Mouse (Mus musculus) hindbrain, embryonic 12.5 days (tissue): ENCODE data around the gene Limch1. TPM values are rescaled to one million over a fixed set of nuclear protein-coding genes. Genes with fewer than 3 reads are reported as not detected.
A peak's percentile ranks its signal among the peaks of the same experiment; 100 is the strongest.

Experiments
- ATAC-seq: fragments of 200-750 bp; cut with Nextera tagmentation; 2 replicates; pipeline ENCODE4 v1.8.0; 2017; ENCODE audit warnings: moderate TSS enrichment; ENCODE audit not compliant: low FRiP score
- H3K27ac ChIP-seq: fragments of 300-500 bp; sonication (generic); 2 replicates; pipeline ENCODE4 v1.5.1; 2016; ENCODE audit warnings: mild to moderate bottlenecking
- H3K27me3 ChIP-seq: fragments of 300-500 bp; sonication (generic); 2 replicates; pipeline ENCODE4 v1.6.1; 2016; ENCODE audit warnings: mild to moderate bottlenecking
- H3K36me3 ChIP-seq: fragments of 300-500 bp; sonication (generic); 2 replicates; pipeline ENCODE4 v1.6.1; 2016; ENCODE audit warnings: mild to moderate bottlenecking
- H3K4me1 ChIP-seq: fragments of 300-500 bp; sonication (generic); 2 replicates; pipeline ENCODE4 v1.6.1; 2016
- H3K4me2 ChIP-seq: fragments of 300-500 bp; sonication (generic); replicated peaks from 2 replicates; pipeline ENCODE4 v1.6.1; 2016; ENCODE audit warnings: mild to moderate bottlenecking
- H3K4me3 ChIP-seq: fragments of 300-500 bp; sonication (generic); 2 replicates; pipeline ENCODE4 v1.5.1; 2016; ENCODE audit warnings: mild to moderate bottlenecking
- H3K9ac ChIP-seq: fragments of 300-500 bp; sonication (generic); 2 replicates; pipeline ENCODE4 v1.6.1; 2016; ENCODE audit warnings: mild to moderate bottlenecking, moderate library complexity
- H3K9me3 ChIP-seq: fragments of 300-500 bp; sonication (generic); replicated peaks from 2 replicates; pipeline ENCODE4 v1.6.1; 2016; ENCODE audit warnings: mild to moderate bottlenecking
- WGBS: fragments of 180-500 bp; shearing (Covaris S2); methylation state at CpG from one replicate; pipeline ENCODE4 v1.1.7; 2016; 5-methylcytosine and 5-hydroxymethylcytosine counted together
- polyA plus RNA-seq: library from polyadenylated mRNA; unstranded; fragments of >200 nt; fragmentation: Nextera tagmentation; extraction: Ambion mirVana; gene quantifications from 2 replicates; pipeline ENCODE4 v1.2.1, GENCODE M21; 2016

The Limch1 gene
- polyA plus RNA-seq, 1 experiment from 2014 or later = 64.9 TPM

DNA sequence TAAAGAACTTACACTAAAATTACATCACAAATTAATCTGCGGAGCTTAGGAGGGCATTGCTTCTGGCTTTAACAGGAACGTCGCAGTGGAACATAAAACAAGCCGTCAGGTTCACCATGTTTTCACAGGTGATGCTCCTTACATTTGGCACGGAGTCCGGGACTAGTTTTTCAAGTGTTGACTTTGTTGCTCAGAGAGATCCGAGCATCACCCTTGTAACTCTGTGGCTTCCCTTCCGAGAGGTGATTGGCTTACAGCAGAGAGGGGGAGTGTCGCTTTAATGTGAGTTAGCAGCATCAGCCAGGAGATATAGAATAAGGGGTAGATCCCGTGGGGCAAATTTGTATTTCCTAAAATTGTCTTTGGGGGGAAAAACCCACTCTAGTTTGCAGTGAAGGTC lies 212.0 kb downstream of the Limch1 start:
- Histone ChIP-seq H3K4me1 (no peaks in the 10 kb centered on the region; the same call in 1 of the 2 replicates), H3K4me2 (no peak overlapping the region), H3K27ac (no peak overlapping the region), H3K4me3 (no peak overlapping the region), H3K27me3 (no peaks in the 10 kb centered on the region), H3K36me3 (no peaks in the 10 kb centered on the region; the same call in 1 of the 2 replicates), H3K9me3 (no peaks in the 10 kb centered on the region), H3K9ac (no peak overlapping the region)
- 81% methylated on average over 10 of the region's 10 CpGs for WGBS
- ATAC-seq = no peak

DNA sequence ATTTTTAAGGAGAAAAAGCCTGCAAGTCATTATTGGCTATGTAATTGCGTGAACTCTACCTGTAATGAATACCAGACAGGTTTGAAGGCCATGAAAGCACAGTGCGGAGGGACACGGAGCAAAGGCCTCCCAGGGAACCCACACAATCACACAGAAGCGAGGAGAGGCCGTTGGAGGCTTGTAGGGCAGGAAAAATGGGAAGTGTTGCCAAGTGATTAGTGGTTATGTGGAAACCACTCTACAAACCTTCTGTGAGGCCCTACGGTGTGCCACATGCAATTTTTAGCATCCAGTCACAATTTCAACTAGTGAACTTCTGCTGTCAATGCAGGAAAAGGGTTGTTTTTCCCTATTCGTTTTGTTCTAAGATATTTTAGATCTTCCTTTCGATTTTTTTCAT lies 212.5 kb downstream of the Limch1 start:
- H3K9ac ChIP-seq = no peak overlapping the region
- H3K27me3 ChIP-seq = no peaks in the 10 kb centered on the region
- H3K4me2 ChIP-seq = no peak overlapping the region
- H3K9me3 ChIP-seq = no peaks in the 10 kb centered on the region
- no peak overlapping the region for H3K4me3 ChIP-seq
- no peaks in the 10 kb centered on the region for H3K36me3 ChIP-seq
- H3K4me1 ChIP-seq = no peaks in the 10 kb centered on the region; the same call in 1 of the 2 replicates
- ATAC-seq = no peak
- H3K27ac ChIP-seq = no peak overlapping the region
- WGBS = 80% methylated on average over 8 of the region's 8 CpGs

DNA sequence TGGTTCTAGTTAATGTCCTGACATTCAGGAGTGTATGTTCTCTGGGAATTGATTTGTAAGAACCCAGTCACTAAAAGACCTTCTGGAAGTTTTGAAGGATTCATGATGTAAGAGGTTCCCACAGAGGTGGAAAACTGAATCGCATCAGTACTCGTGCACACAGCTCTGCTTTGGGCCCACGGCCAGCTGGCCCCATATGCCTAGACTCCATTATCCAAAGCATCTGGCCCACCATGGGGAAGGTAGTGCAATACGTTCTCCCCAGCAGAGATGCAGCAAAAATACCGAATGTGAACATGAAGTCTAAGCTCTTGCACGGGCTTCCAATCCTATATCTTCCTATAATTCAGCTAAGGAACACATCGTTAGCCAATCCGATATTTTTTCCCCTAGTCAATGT lies 214.3 kb downstream of the Limch1 start:
- WGBS = 86% methylated on average over 8 of the region's 8 CpGs
- no peaks in the 10 kb centered on the region for H3K27me3 ChIP-seq
- H3K4me1 ChIP-seq = no peaks in the 10 kb centered on the region
- H3K4me2 ChIP-seq = no peak overlapping the region
- no peaks in the 10 kb centered on the region for H3K36me3 ChIP-seq
- H3K9me3 ChIP-seq = no peaks in the 10 kb centered on the region
- H3K9ac ChIP-seq = no peak overlapping the region
- H3K4me3 ChIP-seq = no peak overlapping the region
- no peak overlapping the region for H3K27ac ChIP-seq
- ATAC-seq = no peak

DNA sequence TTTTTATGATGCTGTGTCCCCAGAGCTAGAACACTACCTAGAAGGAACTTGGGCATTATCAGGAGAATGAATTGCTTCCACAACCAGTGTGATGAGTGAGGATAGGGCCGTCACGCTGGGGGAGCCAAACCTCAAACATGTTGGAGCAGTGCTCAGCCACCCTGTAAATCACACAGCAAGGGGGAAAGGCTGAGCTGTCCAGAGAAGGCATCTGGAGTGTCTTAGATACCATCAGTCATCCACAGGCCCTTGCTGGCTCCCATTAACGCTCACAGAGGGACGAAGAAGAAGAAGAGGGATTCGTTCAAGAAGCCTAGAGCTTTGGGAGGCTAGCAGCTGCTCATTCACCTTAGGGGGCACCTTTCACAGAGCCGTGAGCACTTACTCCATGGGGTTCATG lies 219.8 kb downstream of the Limch1 start:
- H3K36me3 ChIP-seq = no peaks in the 10 kb centered on the region
- H3K9me3 ChIP-seq = no peaks in the 10 kb centered on the region
- WGBS = 45% methylated on average over 6 of the region's 6 CpGs
- H3K4me3 ChIP-seq = no peak overlapping the region
- no peaks in the 10 kb centered on the region for H3K27me3 ChIP-seq
- H3K4me1 ChIP-seq = peaks cover 37% of the 10 kb centered on the region
- H3K27ac ChIP-seq = no peak overlapping the region
- ATAC-seq = no peak
- H3K9ac ChIP-seq = no peak overlapping the region
- H3K4me2 ChIP-seq = no peak overlapping the region

DNA sequence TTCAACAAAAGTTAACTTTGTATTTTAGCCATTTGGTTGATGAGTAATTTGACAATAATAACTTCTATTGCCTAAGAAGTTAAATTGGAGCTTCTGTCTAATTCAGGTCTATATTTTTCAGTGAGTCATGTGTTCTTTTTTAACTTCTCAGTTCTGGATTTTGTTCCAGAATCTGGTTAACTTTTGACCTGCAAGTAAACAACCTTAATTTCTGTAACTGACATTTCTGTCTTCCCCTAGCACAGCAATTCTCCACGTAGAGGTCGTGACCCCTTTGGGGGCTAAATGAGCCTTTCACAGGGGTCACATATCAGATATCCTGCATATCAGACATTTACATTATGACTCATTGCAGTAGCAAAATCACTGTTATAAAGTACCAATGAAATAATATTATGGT lies 221.5 kb downstream of the Limch1 start:
- H3K4me1 ChIP-seq = peaks cover 39% of the 10 kb centered on the region
- ATAC-seq = no peak

DNA sequence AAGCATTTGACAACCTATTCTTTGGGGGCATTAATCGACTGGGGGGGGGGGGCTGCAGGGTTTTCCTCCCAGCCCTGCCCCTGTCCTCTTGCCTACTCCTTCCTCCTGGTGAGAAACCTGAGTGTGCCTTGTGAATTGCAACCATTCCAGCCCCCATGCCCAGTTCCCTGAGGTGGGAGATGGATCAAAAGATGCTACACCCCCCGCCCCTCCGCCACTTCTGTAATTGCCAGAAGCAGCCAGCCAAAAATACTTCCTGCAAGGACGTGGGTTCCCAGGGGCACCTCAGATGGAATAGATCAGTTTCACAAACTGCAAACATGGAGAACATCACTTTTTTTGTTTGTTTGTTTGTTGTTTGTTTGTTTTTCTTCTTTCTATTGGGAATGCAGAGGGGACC lies 222.0 kb downstream of the Limch1 start:
- Histone ChIP-seq H3K4me2 (peak overlapping the region; percentile 50), H3K27ac (peak overlapping the region; percentile 82), H3K9ac (0 out of 2 replicates have a peak overlapping the region, but pooled peaks have one; percentile 39), H3K4me3 (peak overlapping the region; percentile 21), H3K27me3 (no peaks in the 10 kb centered on the region), H3K9me3 (no peaks in the 10 kb centered on the region), H3K36me3 (no peaks in the 10 kb centered on the region), H3K4me1 (peaks cover 39% of the 10 kb centered on the region)
- peak; percentile 20 for ATAC-seq
- 15% methylated on average over 4 of the region's 4 CpGs for WGBS

More for the DNA sequence above, 221.5 kb downstream of the Limch1 start:
- Histone ChIP-seq H3K27me3 (no peaks in the 10 kb centered on the region), H3K36me3 (no peaks in the 10 kb centered on the region), H3K9ac (no peak overlapping the region), H3K4me2 (no peak overlapping the region), H3K4me3 (no peak overlapping the region), H3K9me3 (no peaks in the 10 kb centered on the region), H3K27ac (peak overlapping the region; percentile 82)
- WGBS = 38% methylated on average over 2 of the region's 2 CpGs

DNA sequence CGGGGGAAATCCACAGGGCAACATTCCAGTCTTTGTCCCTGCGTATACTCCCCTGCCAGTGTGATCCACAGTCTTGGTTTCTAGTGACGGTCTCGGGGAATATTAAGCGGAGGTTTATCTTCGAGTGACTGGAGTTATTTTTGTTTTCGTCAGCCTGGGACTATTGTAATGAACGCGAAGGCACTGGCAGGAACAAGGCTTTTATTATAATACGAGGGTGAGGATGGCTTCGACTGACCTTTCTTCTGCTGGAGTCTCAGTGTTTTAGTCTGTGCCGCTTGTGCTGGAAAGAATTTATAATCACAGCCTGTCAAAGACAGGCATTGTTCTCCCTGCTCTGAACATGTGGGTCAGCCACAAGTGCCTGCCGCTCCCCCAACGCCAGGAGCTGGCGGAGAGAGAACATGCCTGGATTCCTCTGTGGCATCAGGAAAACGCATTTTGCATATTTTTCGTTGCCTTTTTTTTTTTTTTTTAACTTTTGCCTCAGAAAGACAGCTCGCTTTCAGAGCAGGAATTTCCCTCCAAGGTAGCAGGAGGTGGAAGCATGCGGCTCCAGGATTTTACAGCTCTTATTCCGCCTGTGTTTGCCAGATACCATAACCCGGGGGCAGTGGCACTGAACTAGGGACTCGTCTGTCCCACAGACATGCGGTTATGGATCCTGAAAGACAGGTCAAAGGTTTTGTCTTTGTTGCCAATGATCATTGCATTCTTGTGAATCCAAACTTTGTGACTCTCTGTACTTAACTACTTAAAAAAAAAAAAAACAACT lies 222.6 kb downstream of the Limch1 start:
- peaks cover 39% of the 10 kb centered on the region for H3K4me1 ChIP-seq
- WGBS = 4% methylated on average over 23 of the region's 23 CpGs
- H3K9me3 ChIP-seq = no peaks in the 10 kb centered on the region
- H3K4me2 ChIP-seq = peak overlapping the region; percentile 50
- H3K4me3 ChIP-seq = peak overlapping the region; percentile 21
- no peaks in the 10 kb centered on the region for H3K27me3 ChIP-seq
- peak; percentile 89 for ATAC-seq
- H3K36me3 ChIP-seq = no peaks in the 10 kb centered on the region
- peak overlapping the region; percentile 82 for H3K27ac ChIP-seq
- H3K9ac ChIP-seq = 0 out of 2 replicates have a peak overlapping the region, but pooled peaks have one; percentile 39

DNA sequence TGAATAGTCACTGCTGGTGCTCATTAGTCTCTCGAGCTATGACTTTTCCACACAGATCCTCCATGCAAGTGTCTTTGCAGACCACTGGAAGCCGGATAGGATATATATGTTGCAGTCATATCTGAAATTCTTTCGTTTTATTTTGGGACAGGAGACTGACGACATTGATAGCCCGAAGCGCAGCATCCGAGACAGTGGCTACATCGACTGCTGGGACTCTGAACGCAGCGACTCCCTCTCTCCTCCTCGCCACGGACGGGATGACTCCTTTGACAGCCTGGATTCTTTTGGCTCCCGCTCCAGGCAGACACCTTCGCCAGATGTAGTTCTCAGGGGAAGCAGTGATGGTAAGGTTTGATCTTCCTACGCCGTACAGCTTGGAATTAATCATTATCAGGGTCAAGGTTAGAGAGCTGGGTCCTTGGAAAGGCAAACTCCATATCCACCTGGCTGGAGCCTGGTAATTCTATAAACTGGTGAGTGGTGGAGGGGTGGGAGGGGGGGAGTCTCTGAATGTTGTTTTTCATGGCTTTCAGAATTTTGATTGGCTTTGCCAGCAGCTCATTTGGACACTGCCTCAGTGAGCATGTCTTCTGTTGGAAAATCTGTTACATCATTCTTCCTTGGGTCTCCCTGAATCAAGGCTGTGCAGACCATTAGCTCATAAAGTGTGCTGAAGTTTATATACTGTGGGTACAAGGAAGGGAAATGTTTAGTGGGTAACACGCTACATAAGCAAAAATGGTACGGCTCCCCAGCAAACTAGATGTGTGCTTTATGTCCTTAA lies 223.5 kb downstream of the Limch1 start:
- peak overlapping the region; percentile 82 for H3K27ac ChIP-seq
- peak overlapping the region; percentile 50 for H3K4me2 ChIP-seq
- ATAC-seq = 0 out of 2 replicates have a peak, but pooled peaks have one; percentile 6
- no peaks in the 10 kb centered on the region for H3K27me3 ChIP-seq
- 48% methylated on average over 19 of the region's 19 CpGs for WGBS
- no peaks in the 10 kb centered on the region for H3K36me3 ChIP-seq
- H3K4me3 ChIP-seq = peak overlapping the region; percentile 21
- H3K9ac ChIP-seq = 0 out of 2 replicates have a peak overlapping the region, but pooled peaks have one; percentile 15
- H3K9me3 ChIP-seq = no peaks in the 10 kb centered on the region
- peaks cover 39% of the 10 kb centered on the region for H3K4me1 ChIP-seq

DNA sequence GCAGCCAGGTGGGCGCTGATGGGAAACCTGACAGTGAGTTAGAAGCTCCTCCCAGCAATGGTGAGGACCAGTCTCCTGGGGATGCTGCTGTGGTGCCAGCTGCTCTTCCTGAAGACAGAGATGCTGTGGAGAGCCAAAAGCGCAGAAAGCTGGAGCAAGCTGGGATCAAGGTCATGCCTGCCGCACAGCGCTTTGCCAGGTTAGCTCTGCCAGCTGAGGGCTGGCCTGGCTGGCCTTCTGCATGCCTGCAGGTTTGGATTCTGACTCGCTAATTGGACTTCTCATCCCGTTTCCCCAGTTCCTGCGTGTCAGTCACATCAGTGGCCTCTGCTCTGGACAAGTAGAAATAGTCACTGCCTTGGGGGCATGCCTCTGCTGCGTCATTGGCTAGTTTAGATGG lies 230.0 kb downstream of the Limch1 start:
- Histone ChIP-seq H3K36me3 (peaks cover 15% of the 10 kb centered on the region; the same call in 1 of the 2 replicates), H3K27ac (no peak overlapping the region), H3K4me1 (peaks cover 15% of the 10 kb centered on the region; the same call in 1 of the 2 replicates), H3K4me3 (no peak overlapping the region), H3K4me2 (no peak overlapping the region), H3K27me3 (no peaks in the 10 kb centered on the region), H3K9me3 (no peaks in the 10 kb centered on the region), H3K9ac (no peak overlapping the region)
- no peak for ATAC-seq
- 93% methylated on average over 8 of the region's 8 CpGs for WGBS

DNA sequence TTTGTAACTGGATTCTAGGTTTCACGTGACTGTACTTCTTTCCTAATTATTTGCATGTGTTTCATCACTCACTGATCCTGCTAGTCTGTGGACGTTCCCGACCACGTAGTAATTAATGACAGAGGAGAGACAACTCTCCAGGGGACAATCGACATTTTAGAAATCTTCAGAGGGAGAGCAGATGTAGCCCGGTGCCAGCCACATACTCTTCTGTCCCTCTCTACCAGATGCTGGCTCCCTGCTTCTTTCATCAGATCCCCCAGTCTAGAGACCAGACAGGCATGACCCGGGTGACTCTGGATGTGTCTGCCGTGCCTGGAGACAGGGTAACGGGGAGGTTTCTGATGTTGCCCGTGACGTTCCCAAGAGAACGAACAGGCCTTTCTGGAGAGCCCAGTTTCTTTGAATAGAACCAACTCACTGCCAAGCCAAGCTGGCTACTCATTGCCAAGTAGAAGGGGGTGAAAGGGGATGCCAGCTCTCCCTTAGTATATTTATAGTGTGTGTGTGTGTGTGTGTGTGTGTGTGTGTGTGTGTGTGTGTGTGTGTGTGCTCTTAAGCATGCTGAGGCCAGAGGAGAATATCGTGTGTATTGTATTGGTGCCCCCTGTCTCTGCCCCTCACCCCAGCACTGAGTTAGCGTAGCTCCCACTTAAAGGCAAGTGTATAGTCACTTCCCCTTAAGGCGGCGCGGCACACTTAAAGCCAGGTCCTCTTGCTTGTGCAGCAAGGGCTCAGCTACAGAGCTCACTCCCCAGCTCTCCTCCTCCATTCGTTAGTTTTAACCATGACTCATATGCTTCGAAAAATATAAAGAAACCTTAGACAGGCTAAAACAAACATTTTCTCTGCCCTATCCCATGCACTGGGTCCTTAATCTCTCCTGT lies 233.9 kb downstream of the Limch1 start:
- peaks cover 15% of the 10 kb centered on the region; the same call in 1 of the 2 replicates for H3K4me1 ChIP-seq
- H3K9ac ChIP-seq = no peak overlapping the region
- H3K9me3 ChIP-seq = no peaks in the 10 kb centered on the region
- H3K27me3 ChIP-seq = no peaks in the 10 kb centered on the region
- H3K4me2 ChIP-seq = no peak overlapping the region
- H3K36me3 ChIP-seq = peaks cover 11% of the 10 kb centered on the region; the same call in 1 of the 2 replicates
- no peak overlapping the region for H3K4me3 ChIP-seq
- ATAC-seq = peak; percentile 38; the same call in 1 of the 2 replicates
- WGBS = 49% methylated on average over 19 of the region's 19 CpGs
- peak overlapping the region; percentile 49; the same call in 1 of the 2 replicates for H3K27ac ChIP-seq

DNA sequence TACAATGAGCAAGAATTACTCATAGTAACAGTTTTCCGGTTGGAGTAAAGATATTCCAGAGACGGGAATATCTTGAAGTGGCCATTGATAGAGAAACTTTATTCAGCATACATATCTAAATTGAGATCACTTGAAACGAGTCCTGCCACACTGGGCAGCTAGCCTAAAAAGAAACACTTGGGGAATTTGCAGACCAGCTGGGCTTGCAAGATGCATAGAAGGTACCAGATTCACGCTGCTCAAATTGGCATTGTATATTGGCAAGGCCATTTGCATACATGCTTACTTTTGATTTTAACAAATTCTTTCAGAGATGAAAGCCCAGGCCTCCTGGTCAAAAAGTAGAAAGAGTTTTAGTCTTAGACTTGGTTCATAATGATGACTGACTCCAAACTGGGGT lies 235.2 kb downstream of the Limch1 start:
- Histone ChIP-seq H3K27ac (no peak overlapping the region), H3K27me3 (no peaks in the 10 kb centered on the region), H3K4me1 (peaks cover 10% of the 10 kb centered on the region; the same call in 1 of the 2 replicates), H3K4me3 (no peak overlapping the region), H3K4me2 (no peak overlapping the region), H3K9ac (no peak overlapping the region), H3K9me3 (no peaks in the 10 kb centered on the region), H3K36me3 (0 out of 2 replicates have a peak, but pooled peaks cover 5% of the 10 kb centered on the region)
- WGBS = 87% methylated on average over 4 of the region's 4 CpGs
- no peak for ATAC-seq
